Mouse (Mus musculus) erythroblast, embryonic 14.5 days (primary cell): ENCODE data around the gene Coro6.

Experiments
- GATA1 ChIP-seq: IDR thresholded peaks from 2 replicates; pipeline ENCODE4 v1.6.1; 2012; ENCODE audit warnings: low read length, inconsistent platforms, mixed read lengths
- TAL1 ChIP-seq: IDR thresholded peaks from 3 replicates; pipeline ENCODE4 v1.6.1; 2012; ENCODE audit warnings: low read length, inconsistent platforms, mixed read lengths

GRCm38 (mm10) chr11:77467784-77468183 is 5.6 kb downstream of the Coro6 start:
- TF ChIP-seq GATA1 (no peak), TAL1 (no peak)
